Mouse (Mus musculus): ENCODE measurements around the gene Atp13a4.

Gene Atp13a4

DNA sequence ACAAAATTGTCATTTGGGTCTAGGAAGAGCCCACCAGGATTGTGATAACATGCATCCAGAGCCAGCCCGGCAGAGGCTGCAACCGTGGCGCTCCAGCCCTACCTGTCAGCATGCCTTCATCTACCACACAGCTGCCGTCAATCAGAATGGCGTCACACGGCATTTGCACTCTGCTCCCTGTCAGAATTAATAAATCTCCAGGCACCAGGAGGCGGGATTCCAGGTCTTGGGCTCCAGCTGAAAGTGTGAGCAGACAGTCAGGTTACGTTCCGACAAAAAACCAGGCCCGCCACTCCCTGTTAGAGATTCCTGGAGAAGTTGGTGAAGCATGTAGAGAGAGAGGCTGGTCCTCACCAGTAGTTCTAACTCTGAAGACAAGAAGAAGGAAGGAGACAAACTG, 85.3 kb downstream of the Atp13a4 start:
- DNase-seq: no peak

DNA sequence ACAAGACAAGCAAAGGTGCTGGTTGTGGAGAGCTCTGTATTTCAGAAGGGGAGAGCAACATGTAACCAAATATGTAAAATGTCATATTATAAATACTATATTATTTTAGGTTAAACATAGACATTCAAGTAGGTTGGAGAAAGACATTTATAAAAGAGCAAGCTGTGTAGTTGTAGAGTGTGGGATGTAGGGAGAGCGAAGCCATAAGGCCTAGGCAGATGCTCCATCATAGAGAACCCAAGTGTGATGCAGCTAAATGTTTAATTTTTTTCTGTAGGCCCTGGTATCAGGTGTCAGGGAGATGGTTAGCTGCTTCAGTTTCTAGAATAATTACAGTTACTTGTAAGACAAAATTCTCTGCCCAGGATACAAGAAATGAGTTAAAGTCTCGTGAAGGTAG, 87.8 kb downstream of the Atp13a4 start:
- DNase-seq: no peak

DNA sequence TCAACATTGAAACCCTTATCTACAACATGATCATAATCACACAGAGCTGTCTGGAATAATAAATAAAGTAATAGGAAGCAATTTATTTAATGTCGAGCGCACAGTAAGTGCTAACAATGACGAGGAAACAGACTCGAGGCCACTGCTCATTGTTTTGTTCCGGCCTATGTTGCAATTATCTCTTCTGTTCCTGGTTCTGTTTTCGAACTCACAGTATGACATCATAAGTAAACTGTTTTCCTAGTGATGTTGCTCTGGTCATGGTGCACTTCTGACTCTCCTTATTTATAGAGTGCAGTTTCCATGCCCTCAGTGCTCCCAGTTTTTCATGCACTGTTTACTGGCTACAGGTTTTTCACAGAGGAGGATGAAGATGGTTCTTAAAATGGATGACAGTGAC, 91.4 kb downstream of the Atp13a4 start:
- DNase-seq: no peak

DNA sequence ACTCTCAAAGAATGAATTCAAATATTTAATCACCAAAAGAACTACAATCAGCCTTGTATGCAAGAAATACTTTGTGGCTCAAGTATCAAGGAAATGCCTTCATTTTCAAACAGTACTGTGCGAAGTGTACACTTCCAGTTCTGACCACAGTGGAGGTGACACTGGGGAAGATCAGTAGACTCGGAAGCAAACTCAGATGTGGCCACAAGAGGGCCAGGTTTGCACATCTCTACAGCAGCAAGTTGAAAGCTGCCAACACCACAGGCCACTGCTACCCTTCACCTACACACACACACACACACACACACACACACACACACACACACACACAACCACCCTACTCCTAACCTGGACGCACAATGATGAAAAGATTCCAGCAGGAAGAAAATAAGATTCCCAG, 93.0 kb downstream of the Atp13a4 start:
- DNase-seq: peak; percentile 44

DNA sequence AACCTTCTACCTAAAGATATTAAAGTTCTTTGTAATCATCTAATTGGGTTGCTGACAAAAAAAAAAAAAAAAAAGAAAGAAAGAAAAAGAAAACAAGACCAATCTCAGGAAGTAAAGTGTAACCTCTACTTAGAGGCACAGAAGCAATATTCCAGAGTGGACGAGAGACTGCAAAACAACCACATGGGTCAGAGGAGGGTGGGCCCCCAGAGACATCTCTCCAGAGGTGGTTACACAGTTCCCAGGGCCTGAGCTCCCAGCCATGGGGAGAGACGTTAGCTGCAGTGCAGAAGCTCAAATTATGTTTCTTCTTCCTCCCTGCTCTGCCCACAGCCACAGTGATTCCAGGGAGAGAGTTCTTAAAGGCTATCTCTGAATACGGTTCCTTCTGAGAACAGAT, 102.5 kb downstream of the Atp13a4 start:
- DNase-seq: no peak

DNA sequence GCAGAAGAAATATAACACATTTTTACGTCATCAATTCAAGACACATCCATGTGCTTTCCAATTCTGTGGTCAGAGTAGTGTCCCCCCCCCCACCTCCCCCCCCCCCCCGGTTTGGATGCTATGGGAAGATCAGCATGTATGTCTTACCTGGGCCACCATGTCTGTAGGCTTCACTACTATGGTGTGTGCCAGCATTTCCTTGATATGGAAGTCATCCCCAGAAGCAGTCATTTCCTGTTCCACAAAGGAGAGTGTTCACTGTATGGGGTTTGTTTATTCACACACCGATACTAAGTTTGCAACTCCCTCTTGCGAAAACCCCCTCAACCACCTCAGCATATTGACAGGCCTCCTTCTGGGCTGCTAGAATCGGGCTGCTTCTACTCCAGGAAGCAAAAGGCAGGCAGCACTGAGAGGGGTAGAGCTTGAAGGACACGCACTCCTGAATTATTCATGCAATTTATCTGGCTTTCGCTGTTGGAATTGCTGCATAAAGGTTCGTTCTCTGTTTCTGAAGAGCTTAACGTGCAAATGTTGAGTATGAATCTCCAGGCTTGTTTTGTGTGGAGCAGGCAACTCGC, 103.2 kb downstream of the Atp13a4 start:
- DNase-seq: no peak

DNA sequence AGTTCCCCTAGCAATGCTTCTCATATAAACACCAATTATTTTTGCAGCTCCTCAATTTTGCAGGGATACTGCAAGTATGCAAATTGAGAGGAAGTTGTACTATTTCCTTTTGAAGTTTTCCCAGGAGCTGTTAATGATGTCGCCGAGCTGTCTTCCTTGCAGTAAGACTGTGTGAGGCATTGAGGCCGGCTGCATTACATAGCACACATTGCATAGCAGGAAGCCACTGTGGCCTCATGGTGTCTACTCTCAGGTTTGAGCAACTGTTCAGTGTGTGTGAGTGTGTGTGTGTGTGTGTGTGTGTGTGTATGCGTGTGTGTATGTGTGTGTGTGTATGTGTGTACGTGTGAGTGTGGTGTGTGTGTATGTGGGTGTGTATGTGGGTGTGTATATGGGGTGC, 106.6 kb downstream of the Atp13a4 start:
- DNase-seq: no peak

DNA sequence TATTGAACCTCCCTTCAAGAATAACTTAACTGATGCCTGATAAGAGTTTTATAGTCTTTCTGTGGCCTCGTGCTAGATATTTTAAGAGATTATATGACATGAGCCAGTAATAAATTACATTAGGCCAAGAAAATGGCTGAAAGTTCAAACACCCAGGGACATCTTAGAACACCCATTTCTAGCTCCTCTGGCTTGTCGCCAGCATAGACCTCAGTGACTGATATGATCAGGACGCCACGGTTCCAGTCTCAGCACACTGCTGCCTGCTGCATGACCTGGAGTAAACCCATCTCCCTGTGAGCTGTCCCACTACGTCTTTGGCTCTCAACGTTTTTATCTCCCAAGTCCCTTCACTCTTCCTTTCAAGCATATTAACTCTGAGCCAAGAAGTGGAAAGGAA, 108.9 kb downstream of the Atp13a4 start:
- no peak for DNase-seq

DNA sequence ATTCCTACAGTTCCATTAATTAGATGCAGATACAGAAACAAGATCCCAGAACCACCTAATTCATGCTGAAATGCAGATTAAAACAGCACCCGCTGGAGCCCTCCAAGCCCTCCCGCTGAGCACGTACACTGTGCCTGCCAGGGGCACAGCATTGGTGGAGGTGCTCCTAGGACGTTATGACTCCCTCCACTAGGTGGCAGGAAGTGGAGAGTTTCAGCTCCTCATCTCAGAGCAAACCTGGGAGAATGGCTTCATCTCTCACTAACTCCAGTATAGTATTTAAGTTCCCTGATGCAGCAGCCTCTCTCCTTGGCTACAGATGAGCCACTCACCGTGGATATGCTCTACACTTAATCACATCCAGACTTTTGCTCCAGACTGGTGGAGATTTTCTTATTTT, 110.0 kb downstream of the Atp13a4 start:
- DNase-seq: peak; percentile 59

DNA sequence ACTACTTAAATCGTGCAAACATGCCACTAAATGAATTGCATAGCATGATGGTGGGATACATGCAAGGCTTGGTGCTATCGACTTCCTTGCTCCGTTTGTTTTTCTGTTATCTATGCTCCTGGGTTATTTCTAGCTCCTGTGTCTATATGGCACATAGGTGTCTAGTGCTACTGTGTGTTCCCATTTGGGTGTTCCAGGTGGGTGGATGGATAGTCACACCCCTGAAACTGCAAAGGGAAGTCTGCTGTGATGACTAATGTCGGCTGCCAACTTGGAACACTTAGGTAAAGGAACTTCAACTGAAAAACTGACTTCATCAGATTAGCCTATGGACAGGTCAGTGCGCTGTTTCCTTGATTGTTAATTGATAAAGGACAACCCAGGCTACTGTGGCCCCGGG, 129.8 kb downstream of the Atp13a4 start:
- DNase-seq: no peak

DNA sequence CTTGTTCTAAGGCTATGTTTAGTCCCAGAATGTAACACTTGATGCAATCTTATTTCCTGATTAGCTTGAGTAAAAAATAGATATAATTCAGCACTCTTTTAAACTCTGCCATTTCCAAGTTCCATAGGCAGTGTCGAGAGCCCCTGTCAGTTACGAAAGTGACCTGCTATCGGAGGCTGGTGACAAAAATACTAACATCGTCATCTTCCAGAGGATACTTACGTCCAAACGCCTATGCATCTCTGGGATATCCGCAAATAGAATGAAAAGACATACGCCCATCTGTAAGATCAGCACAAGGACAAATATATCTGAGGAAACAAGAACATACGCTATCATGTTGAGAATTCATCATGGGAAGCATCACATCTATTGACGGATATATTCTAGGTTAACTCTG, 137.3 kb downstream of the Atp13a4 start:
- DNase-seq: no peak

DNA sequence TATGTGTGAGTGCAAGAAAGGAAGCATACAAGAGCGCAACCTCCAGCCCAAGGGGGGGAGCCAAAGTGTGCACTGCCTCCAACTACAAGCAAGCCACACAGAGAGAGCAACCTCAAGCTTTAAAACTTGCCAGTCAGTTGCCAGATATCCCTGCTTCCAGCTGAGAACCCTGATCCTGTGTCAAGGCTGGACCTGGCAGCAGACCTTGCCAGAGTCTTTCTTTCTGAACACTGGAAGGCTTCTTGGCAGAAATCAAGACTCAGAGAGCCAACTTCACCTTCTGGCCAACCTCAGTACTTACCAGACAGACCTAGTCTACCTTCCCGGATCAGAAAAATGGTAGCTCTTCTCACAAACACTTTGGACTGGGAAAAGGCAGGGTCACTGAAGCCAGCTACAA, 145.6 kb downstream of the Atp13a4 start:
- DNase-seq: no peak

DNA sequence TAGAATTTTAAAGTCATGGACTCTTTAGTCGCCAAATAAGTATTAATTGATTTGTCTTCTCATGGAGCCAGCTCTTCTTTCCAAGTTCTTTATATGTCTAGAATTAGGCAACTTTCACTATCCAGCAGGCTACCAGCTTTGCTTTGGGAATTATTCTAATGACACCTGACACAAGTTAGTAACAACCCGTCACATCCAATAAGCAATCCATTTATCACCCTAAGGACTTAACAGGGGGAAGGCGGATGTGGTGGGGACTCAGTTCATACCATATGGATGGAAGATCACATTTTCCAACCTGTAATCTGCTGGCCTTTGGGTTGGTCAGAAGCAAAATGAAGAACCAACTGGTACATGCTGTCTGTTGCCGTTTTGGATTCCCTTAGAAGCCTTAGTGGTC, 159.9 kb downstream of the Atp13a4 start:
- DNase-seq: no peak

DNA sequence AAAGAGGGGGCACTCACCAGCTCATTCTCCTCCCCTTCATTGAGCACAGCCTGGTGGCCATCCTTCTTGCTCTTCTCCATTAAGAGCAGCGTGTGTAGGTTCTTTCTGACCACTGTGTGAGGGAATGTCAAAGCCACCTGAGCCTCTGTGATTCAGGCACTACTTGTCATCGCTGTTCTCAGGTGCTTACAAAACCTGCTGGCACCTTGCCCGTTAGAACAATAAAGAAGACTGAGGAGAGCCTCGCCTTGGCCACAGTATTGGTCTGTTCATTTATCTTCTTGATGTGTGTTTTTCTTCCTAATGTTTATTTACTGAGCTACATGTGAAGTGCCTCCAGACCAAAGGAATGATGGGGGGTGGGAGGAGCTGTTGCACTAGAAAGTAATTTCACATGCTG, 166.2 kb downstream of the Atp13a4 start, which contains the start of gene Atp13a5:
Gene Atp13a5, minus strand, starts transcription at position 275 of the 400 bp plus-strand sequence.
- peak; percentile 31 for DNase-seq

DNA sequence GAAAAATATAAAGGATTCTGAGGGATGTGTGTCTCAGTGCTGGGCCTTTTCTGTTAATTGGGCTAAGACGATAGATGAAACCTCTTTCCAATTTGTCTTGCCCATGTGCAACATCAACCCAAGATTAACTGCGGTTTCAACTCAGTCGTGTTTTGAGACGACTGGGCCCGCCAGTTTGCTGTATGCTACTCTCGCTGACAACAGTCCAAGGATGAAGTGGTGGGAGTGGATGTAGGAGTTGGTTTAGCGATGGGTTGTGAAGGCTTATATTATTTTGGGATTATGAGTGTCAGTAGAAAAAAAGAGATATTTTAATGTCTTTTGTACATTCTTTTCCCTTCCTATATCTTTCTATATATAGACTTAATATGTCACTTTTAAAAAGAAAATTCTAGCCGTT, 170.0 kb downstream of the Atp13a4 start:
- DNase-seq: no peak
